Comparison of ENCODE assay signal across 9 mouse cellular contexts in the genomic region with DNA sequence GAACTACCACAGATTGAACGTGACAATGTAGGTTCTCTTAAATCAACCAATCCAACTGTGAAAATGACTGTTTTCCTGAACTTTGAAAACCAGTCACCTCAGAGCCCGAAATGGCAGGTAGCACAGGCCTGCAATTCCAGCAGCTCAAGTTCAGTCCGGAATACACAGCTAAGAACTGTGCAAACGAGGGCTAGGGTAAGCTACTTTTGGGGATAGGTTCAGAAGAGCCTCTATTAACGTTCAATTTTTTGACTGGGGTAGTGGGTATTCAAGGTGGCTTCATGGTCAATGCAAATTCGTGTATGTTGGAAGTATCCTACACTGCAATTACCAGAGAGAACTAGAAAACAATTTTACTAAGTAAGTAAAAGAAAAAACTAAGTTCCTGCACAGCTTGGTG. TPM values are rescaled to one million over a fixed set of nuclear protein-coding genes. Genes with fewer than 3 reads are reported as not detected.
DNase-seq lines count a peak whose midpoint lies in the region; ATAC-seq and TF ChIP-seq lines count a peak whose summit lies in the region.
"Had no signal": no experiment of that assay in that cellular context is flagged by ENCODE, and none has a peak within 500 bp of the region (broad histone marks: within the 10 kb centered on the region; RNA-seq: fewer than 3 reads in every experiment).

No protein-coding gene starts in this region.

- H3K27ac ChIP-seq in liver, adult 2 months (replicated peaks; ENCODE audit: insufficient read depth, low read depth, low read length), result 0 out of 2 replicates have a peak overlapping the region, but pooled peaks have one; percentile 1
- H3K27ac ChIP-seq in forebrain, embryonic 10.5 days, result no peak overlapping the region
- no peak overlapping the region for H3K27ac ChIP-seq in limb, embryonic 10.5 days
- no peak overlapping the region for H3K27ac ChIP-seq in neural tube, embryonic 13.5 days (replicated peaks)

- DNase-seq in liver, adult 2 months (ENCODE audit: extremely low read depth, low read depth, low spot score), result no peak
- no peak for DNase-seq in liver
- no peak for DNase-seq in forebrain, embryonic 10.5 days (ENCODE audit: extremely low spot score, low spot score)
- DNase-seq in limb, embryonic 10.5 days (ENCODE audit: low spot score), result no peak
- DNase-seq in urinary bladder, postnatal 25 days (ENCODE audit: low spot score), result no peak
- DNase-seq in layer of hippocampus, postnatal 36 days, result no peak
- no peak for DNase-seq in gastrocnemius, adult 18-20 months (ENCODE audit: low spot score)
- DNase-seq: cerebellum, postnatal 14 days had no signal

- no peaks in the 10 kb centered on the region for H3K27me3 ChIP-seq in liver, adult 2 months (ENCODE audit: control insufficient read depth, insufficient read depth, low read length)
- no peaks in the 10 kb centered on the region for H3K27me3 ChIP-seq in forebrain, embryonic 10.5 days (ENCODE audit: poor library complexity, severe bottlenecking)
- no peaks in the 10 kb centered on the region for H3K27me3 ChIP-seq in limb, embryonic 10.5 days (ENCODE audit: low read depth, poor library complexity, severe bottlenecking)
- no peaks in the 10 kb centered on the region for H3K27me3 ChIP-seq in neural tube, embryonic 13.5 days

- H3K79me2 ChIP-seq in liver, adult 2 months (ENCODE audit: control insufficient read depth, insufficient read depth, low read length), result peaks cover 10% of the 10 kb centered on the region; the same call in 1 of the 2 replicates

- H3K4me2 ChIP-seq in neural tube, embryonic 13.5 days, result peak overlapping the region; percentile 93

- ATAC-seq in neural tube, embryonic 13.5 days (ENCODE audit: low read depth), result no peak

- no peak for TF ChIP-seq CTCF in liver, adult 2 months (IDR thresholded peaks at IDR 0.05; ENCODE audit: low read depth, low read length)

- TF ChIP-seq POLR2A in liver, adult 2 months (IDR thresholded peaks at IDR 0.05; ENCODE audit: extremely low read depth, insufficient read depth, low read length), result no peak

- no peaks in the 10 kb centered on the region for H3K9me3 ChIP-seq in forebrain, embryonic 10.5 days
- no peaks in the 10 kb centered on the region for H3K9me3 ChIP-seq in limb, embryonic 10.5 days (replicated peaks)
- no peaks in the 10 kb centered on the region for H3K9me3 ChIP-seq in neural tube, embryonic 13.5 days

- 24% methylated on average over 6 of the region's 6 CpGs for WGBS in liver, adult 2 months
- WGBS in forebrain, embryonic 10.5 days, result 75% methylated on average over 6 of the region's 6 CpGs
- 71% methylated on average over 6 of the region's 6 CpGs for WGBS in limb, embryonic 10.5 days
- WGBS in neural tube, embryonic 13.5 days, result 77% methylated on average over 6 of the region's 6 CpGs

- peak overlapping the region; percentile 10; the same call in 1 of the 2 replicates for H3K4me3 ChIP-seq in liver, adult 2 months (ENCODE audit: insufficient read depth, low read depth, low read length)
- H3K4me3 ChIP-seq in forebrain, embryonic 10.5 days, result peak overlapping the region; percentile 92
- peak overlapping the region; percentile 89 for H3K4me3 ChIP-seq in limb, embryonic 10.5 days
- H3K4me3 ChIP-seq in neural tube, embryonic 13.5 days, result peak overlapping the region; percentile 87

- no peak overlapping the region for H3K9ac ChIP-seq in liver, adult 2 months (ENCODE audit: low read depth, low read length)
- H3K9ac ChIP-seq in neural tube, embryonic 13.5 days, result peak overlapping the region; percentile 47; the same call in 1 of the 2 replicates

- peaks cover 9% of the 10 kb centered on the region for H3K4me1 ChIP-seq in liver, adult 2 months (ENCODE audit: control insufficient read depth, insufficient read depth, low read length)
- H3K4me1 ChIP-seq in forebrain, embryonic 10.5 days, result peaks cover 33% of the 10 kb centered on the region
- peaks cover 23% of the 10 kb centered on the region for H3K4me1 ChIP-seq in limb, embryonic 10.5 days
- peaks cover 29% of the 10 kb centered on the region for H3K4me1 ChIP-seq in neural tube, embryonic 13.5 days (replicated peaks)

- peaks cover 31% of the 10 kb centered on the region for H3K36me3 ChIP-seq in liver, adult 2 months (ENCODE audit: control insufficient read depth, insufficient read depth, low read length)
- H3K36me3 ChIP-seq in forebrain, embryonic 10.5 days (replicated peaks), result peaks cover 63% of the 10 kb centered on the region
- peaks cover 56% of the 10 kb centered on the region for H3K36me3 ChIP-seq in limb, embryonic 10.5 days
- H3K36me3 ChIP-seq in neural tube, embryonic 13.5 days, result peaks cover 27% of the 10 kb centered on the region

RNA-seq across cellular contexts. Expression of gene Cdv3, which starts 2.6 kb away (rescaled TPM):
- 77.1 and 79.5 TPM in 2 replicates for total RNA-seq in liver, adult 2 months (2014; rRNA removed)
- 29.2 and 33.8 TPM in 2 replicates for polyA plus RNA-seq in liver, adult 2 months (2012; rRNA removed)
- polyA plus RNA-seq in forebrain, embryonic 10.5 days (2016; fragmentation: Nextera tagmentation; extraction: Ambion mirVana), result 188 and 213 TPM in 2 replicates
- 150 and 166 TPM in 2 replicates for polyA plus RNA-seq in limb, embryonic 10.5 days (2016; fragmentation: Nextera tagmentation; extraction: Ambion mirVana)
- 78.1 and 88.3 TPM in 2 replicates for polyA plus RNA-seq in neural tube, embryonic 13.5 days (2015; fragmentation: Nextera tagmentation; extraction: Ambion mirVana)
- 10 to 100 TPM; 71.5 to 73.2 TPM for total RNA-seq in layer of hippocampus, postnatal 36 days (2021)
- 100 to 1,000 TPM; 205 to 250 TPM for total RNA-seq in gastrocnemius, adult 18-20 months (2021)

RNA-seq across cellular contexts. Expression of gene Topbp1, which starts 58.1 kb away (rescaled TPM):
- total RNA-seq in liver, adult 2 months (2014; rRNA removed), result 7.9 and 8.4 TPM in 2 replicates
- 1.9 and 2.3 TPM in 2 replicates for polyA plus RNA-seq in liver, adult 2 months (2012; rRNA removed)
- 96.0 and 106 TPM in 2 replicates for polyA plus RNA-seq in forebrain, embryonic 10.5 days (2016; fragmentation: Nextera tagmentation; extraction: Ambion mirVana)
- polyA plus RNA-seq in limb, embryonic 10.5 days (2016; fragmentation: Nextera tagmentation; extraction: Ambion mirVana), result 87.3 and 90.2 TPM in 2 replicates
- 20.6 and 24.6 TPM in 2 replicates for polyA plus RNA-seq in neural tube, embryonic 13.5 days (2015; fragmentation: Nextera tagmentation; extraction: Ambion mirVana)
- 10 to 100 TPM; 20.2 to 21.0 TPM for total RNA-seq in layer of hippocampus, postnatal 36 days (2021)
- 1 to 10 TPM; 6.6 to 6.9 TPM for total RNA-seq in gastrocnemius, adult 18-20 months (2021)

RNA-seq across cellular contexts. Expression of gene 1300017J02Rik, which starts 58.2 kb away (rescaled TPM):
- 600 and 608 TPM in 2 replicates for total RNA-seq in liver, adult 2 months (2014; rRNA removed)
- 267 and 288 TPM in 2 replicates for polyA plus RNA-seq in liver, adult 2 months (2012; rRNA removed)
- 3.6 and 4.1 TPM in 2 replicates for polyA plus RNA-seq in forebrain, embryonic 10.5 days (2016; fragmentation: Nextera tagmentation; extraction: Ambion mirVana)
- 3.6 and 4.2 TPM in 2 replicates for polyA plus RNA-seq in limb, embryonic 10.5 days (2016; fragmentation: Nextera tagmentation; extraction: Ambion mirVana)
- polyA plus RNA-seq in neural tube, embryonic 13.5 days (2015; fragmentation: Nextera tagmentation; extraction: Ambion mirVana), result 1.4 and 1.6 TPM in 2 replicates
- under 1 TPM in 1 of 2 experiments, not detected in 1; 0.15 TPM for total RNA-seq in layer of hippocampus, postnatal 36 days (2021)
- total RNA-seq in gastrocnemius, adult 18-20 months (2021), result not detected

Comparison
In these comparisons a context has a peak if more than half of its experiments do, and no peak if none do; other contexts are left out.
1. H3K4me3 ChIP-seq: peak in every context shown above with its lines; median percentile 92 in forebrain, embryonic 10.5 days; 89 in limb, embryonic 10.5 days; 87 in neural tube, embryonic 13.5 days; 10 in liver, adult 2 months.
2. RNA of gene 1300017J02Rik, which starts 58.2 kb away (polyA plus RNA-seq): 267 to 288 TPM in liver, adult 2 months; 3.6 to 4.2 TPM in limb, embryonic 10.5 days, 3.6 to 4.1 TPM in forebrain, embryonic 10.5 days and 1.4 to 1.6 TPM in neural tube, embryonic 13.5 days; every median in the first group is over 10 times any median in the second.